Mouse (Mus musculus) MEL-GATA-1-ER (cell line): ENCODE measurements around the gene Aaas.
A peak's percentile ranks its signal among the peaks of the same experiment; 100 is the strongest.

ENCODE experiments used
- DNase-seq: peaks from one replicate; pipeline ENCODE4 v3.0.0-alpha.2; 2012; ENCODE audit warnings: low read depth; ENCODE audit errors: extremely low read depth

Aaas gene

DNA sequence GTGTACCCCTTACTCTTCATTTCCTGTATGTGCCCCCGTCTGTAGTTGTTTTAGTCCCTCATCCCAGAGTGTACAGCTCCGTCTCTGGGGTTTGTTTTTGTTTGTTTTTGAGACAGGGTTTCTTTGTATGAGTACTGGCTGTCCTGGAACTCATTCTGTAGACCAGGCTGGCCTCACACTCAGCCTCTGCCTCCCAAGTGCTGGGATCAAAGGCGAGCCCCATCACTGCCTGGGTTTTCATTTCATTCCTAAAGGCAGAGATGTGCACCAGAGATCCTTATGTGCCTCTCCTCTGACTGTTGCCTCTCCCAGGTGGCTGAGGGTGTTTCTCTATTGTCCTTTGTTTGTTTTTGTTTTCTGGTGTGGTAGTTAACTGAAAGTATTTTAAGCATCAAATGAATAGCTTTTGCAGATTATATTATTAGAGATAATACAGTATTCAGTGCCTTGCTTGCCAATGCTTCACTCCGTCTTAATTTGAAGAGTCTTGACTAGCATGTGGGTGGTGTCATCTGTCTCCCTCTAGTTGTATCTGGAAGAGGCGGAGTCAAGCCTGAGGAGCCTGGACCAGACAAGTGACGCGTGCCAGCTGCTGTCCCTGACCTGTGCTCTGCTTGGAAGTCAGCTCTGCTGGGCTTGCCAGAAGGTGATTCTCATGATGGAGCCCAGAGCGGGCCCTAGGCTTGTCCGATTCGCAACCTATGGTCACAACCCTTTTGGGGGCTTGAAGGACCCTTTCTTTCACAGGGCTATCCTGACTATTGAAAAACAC is 40.3 kb downstream of the Aaas start:
- no peak for DNase-seq

DNA sequence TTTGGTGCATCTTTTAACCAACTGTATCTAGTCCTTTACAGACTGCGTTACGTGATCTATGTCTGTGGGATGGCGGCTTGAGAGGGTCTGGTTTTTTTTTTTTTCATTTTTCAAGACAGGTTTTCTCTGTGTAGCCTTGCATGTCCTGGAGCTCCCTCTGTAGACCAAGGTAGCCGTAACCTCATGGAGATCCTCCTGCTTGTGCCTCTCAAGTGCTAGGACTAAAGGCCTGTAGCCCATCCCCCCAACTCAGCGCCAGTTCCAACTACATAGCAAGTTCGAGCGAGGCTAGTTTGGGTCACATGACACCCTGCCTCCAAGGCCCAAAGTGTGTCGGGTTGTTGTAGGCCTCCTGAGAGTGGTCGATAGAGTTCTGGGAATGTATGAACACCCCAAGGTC is 41.9 kb downstream of the Aaas start:
- no peak for DNase-seq

DNA sequence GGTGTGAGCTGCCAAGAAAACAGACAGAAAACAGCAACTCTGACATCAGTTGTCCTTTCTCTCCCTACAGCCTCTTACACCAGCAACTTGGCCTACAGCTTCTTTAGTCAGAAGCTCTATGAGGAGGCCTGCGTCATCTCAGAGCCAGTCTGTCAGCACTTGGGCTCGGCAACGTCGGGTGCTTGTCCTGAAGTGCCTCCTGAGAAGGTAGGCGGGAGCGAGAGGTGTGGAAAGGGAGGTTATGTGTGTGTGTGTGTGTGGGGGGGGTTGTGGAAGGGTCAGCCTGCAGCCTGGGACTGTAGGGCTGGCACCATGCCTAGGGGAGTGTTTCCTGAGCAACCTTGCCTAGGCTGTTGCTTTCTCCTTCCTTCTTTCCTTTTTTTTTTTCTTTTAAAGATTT is 48.0 kb downstream of the Aaas start:
- no peak for DNase-seq

DNA sequence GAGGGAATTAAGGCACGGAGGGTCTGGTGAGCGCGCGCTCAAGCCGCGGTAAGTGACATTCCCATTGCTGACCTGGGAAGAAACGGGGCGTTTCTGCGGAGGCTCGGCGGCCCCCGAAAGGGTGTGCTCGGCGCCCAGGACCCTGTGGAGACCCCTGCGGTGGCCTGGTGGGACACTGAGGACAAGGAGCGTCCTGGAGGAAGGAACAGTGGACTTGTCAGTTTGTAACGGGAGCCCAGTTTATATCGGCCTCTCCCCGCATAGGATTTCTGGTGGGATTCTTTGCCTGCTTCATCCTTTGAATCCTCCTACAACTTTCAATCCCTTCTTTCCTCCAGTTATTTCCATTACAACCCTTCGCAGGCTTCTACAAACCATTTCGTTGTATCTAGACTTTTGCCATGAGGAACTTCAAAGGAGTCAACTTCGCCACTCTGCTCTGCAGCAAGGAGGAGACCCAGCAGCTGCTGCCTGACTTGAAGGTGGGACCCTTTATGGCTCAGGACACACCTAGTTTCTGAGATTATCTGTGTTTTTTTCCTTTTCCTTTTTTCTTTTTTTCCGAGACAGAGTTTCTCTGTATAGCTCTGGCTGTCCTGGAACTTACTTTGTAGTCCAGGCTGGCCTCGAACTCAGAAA is 54.1 kb downstream of the Aaas start:
- peak; percentile 61 for DNase-seq

DNA sequence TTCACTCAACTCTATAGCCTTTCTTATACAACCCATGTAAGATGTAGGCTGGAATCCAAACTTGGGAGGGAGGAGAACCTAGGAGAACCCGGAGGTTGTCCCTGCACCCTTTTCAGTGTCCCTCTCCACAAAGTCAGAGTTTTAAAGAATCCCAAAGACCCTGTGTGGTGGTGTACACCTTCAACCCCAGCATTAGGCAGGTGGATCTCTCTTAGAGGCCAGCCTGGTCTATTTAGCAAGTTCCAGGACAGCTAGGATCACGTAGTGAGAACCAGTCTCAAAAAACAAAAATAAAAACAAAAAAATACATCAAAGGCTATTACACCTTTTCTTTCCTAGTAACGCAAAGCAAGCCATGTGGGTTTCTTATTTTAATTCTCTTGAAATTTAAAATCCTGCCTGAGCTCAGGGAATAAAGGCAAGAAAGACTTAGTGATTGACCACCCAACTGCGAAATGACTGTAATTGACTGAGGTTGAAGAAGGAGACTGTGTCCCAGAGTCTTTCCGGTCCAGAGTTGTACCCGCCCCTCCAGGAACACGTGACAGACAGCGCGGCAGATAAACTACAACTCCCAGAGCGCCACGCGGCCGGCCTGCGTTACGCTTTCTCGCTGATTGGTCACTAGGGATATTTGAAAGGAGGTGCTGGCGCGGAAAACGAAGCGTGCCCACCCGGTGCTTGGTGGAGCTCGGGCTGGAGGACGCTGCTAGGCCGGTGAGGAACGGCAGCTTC is 54.8 kb downstream of the Aaas start, which contains the start of gene Espl1:
TSS of gene Espl1 (plus strand) at position 634 of the 735 bp plus-strand sequence.
- DNase-seq: peak; percentile 98
